Mouse (Mus musculus) C2C12 (cell line): ENCODE results near the gene Zdhhc1.

ENCODE experiments used
- CEBPB ChIP-seq: IDR thresholded peaks from one replicate; pipeline ENCODE4 v1.6.1; 2011; ENCODE audit warnings: low read depth, mild to moderate bottlenecking, control low read depth, moderate library complexity
- CTCF ChIP-seq: IDR thresholded peaks from one replicate; pipeline ENCODE4 v1.5.1; 2011; ENCODE audit not compliant: control insufficient read depth, insufficient read depth, insufficient read length
- MYOD1 ChIP-seq: IDR thresholded peaks from one replicate; pipeline ENCODE4 v1.6.1; 2011; ENCODE audit warnings: low read depth; ENCODE audit not compliant: control insufficient read depth, insufficient read length

GRCm38 (mm10) chr8:105484392-105484791 lies 12.3 kb downstream of the Zdhhc1 start:
- TF ChIP-seq CTCF = peak; percentile 90
- no peak for TF ChIP-seq MYOD1
- TF ChIP-seq CEBPB = no peak
